Mouse (Mus musculus): ENCODE data around the gene Lurap1l. TPM values are rescaled to one million over a fixed set of nuclear protein-coding genes. Genes with fewer than 3 reads are reported as not detected.

The Lurap1l gene
- polyA plus RNA-seq, 1 experiment from 2014 or later: 3.9 TPM

DNA sequence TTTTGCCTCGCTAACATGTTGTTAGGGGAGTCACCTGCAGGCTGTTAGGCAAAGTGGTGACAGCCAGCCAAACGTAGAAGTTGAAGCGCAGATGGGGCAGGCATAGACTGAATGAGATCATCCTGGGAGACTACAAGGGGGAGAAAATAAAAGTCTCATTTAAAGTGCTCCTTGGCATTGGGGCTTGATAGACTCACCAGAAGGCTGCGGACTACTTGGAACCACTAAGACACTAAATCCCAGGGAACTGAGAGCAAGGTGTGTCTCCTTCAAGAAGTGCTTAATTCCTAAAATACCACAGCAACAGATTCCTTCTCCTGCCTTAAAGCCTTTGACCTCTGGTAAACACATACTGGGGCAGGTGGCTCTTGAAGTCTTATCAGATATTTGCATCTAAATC lies 35.4 kb upstream of the Lurap1l start:
- ATAC-seq (ENCODE audit: insufficient read depth, low FRiP score, low TSS enrichment): no peak

DNA sequence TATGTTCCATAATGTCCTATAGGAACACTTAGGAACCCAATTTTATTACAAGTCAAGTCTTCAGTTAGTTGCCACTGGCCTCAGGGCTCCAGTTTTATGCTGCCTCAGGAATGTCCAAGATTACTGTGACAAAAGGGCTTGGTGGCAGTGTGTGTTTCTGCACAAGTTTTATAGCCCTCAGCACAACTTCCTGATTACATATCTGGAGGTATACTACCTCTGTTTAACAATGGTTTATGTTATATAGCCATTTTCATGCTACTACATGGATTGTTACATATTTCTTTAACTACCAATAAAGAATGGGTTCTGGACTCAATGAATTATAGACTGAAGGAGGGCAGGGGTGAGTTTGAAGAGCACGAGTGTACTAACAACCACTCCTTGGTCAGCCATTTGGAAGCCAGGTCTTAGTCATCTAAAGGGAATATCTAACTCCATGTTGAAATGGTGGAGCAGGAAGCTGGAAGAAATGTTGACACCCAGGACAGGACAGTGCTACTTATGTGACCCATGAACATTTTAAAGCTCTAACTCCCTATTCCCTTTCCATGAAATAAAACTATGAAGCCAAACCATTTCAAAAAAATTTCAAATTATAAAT lies 28.3 kb upstream of the Lurap1l start:
- no peak for DNase-seq (ENCODE audit: low spot score)
- ATAC-seq (ENCODE audit: insufficient read depth, low FRiP score, low TSS enrichment): no peak
- Histone ChIP-seq H3K4me3 (ENCODE audit: low read depth, low read length) (no peak overlapping the region), H3K36me3 (ENCODE audit: control insufficient read depth, insufficient read depth, low read length) (no peaks in the 10 kb centered on the region), H3K4me2 (ENCODE audit: low read depth) (no peak overlapping the region), H3K27ac (ENCODE audit: low read depth, low read length) (no peak overlapping the region), H3K9me3 (ENCODE audit: control insufficient read depth, low read length) (no peaks in the 10 kb centered on the region), H3K27me3 (ENCODE audit: control insufficient read depth, insufficient read depth, low read length) (no peaks in the 10 kb centered on the region), H3K4me1 (ENCODE audit: control insufficient read depth, insufficient read depth, low read length) (no peaks in the 10 kb centered on the region), H3K9ac (ENCODE audit: low read length) (no peak overlapping the region)
- 82% methylated on average over 1 of the region's 1 CpGs for WGBS

More for the DNA sequence above, 35.4 kb upstream of the Lurap1l start:
- no peak overlapping the region for H3K4me3 ChIP-seq (ENCODE audit: low read depth, low read length)
- H3K27ac ChIP-seq (ENCODE audit: low read depth, low read length): no peak overlapping the region
- no peaks in the 10 kb centered on the region for H3K9me3 ChIP-seq (ENCODE audit: control insufficient read depth, low read length)
- no peak for DNase-seq (ENCODE audit: low spot score)
- H3K27me3 ChIP-seq (ENCODE audit: control insufficient read depth, insufficient read depth, low read length): no peaks in the 10 kb centered on the region
- no peak overlapping the region for H3K9ac ChIP-seq (ENCODE audit: low read length)
- 65% methylated on average over 4 of the region's 4 CpGs for WGBS
- H3K4me2 ChIP-seq (ENCODE audit: low read depth): no peak overlapping the region
- H3K4me1 ChIP-seq (ENCODE audit: control insufficient read depth, insufficient read depth, low read length): no peaks in the 10 kb centered on the region
- no peaks in the 10 kb centered on the region for H3K36me3 ChIP-seq (ENCODE audit: control insufficient read depth, insufficient read depth, low read length)

DNA sequence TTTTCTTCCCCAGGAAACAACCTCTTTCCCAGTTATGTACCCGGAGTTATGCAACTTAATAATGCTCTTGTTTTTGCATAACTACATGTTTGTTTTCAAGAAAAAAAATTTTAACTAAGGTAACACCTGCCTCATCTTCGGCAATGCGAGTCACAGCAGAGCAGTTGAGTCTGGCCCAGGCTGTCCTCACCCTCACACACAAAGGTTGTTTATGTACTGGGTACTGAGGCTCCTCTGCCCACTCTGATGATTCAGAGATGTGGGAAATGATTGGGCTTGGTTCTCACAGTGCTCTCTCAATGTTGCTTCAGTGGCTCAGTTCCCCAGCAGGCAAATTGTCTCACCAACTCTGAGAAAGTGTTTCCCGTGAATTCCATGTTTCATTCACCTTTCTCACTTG lies 23.8 kb upstream of the Lurap1l start:
- no peaks in the 10 kb centered on the region for H3K36me3 ChIP-seq (ENCODE audit: control insufficient read depth, insufficient read depth, low read length)
- 82% methylated on average over 4 of the region's 4 CpGs for WGBS
- no peaks in the 10 kb centered on the region for H3K9me3 ChIP-seq (ENCODE audit: control insufficient read depth, low read length)
- ATAC-seq (ENCODE audit: insufficient read depth, low FRiP score, low TSS enrichment) (no peak), DNase-seq (ENCODE audit: low spot score) (no peak)
- H3K4me1 ChIP-seq (ENCODE audit: control insufficient read depth, insufficient read depth, low read length): no peaks in the 10 kb centered on the region
- no peak overlapping the region for H3K27ac ChIP-seq (ENCODE audit: low read depth, low read length)
- H3K4me3 ChIP-seq (ENCODE audit: low read depth, low read length): no peak overlapping the region
- H3K27me3 ChIP-seq (ENCODE audit: control insufficient read depth, insufficient read depth, low read length): no peaks in the 10 kb centered on the region
- no peak overlapping the region for H3K4me2 ChIP-seq (ENCODE audit: low read depth)
- H3K9ac ChIP-seq (ENCODE audit: low read length): no peak overlapping the region

DNA sequence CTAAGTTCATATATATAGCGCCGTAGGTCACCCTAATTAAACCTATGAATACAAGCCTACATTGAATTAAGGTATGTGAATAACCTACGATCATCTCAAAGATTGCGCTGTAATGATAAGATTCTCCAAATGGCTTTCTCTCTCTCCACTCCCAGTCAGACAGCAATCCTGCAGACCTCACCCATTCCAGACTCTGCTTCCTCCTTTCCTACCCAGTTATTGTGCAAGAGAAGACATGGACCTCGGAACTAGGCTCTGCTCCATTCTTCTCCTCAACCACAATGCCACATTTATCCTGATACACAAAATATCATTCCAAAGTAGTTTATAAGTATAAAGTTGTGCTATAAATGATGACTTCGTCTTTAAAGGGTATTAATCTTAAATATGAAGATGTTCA lies 19.4 kb upstream of the Lurap1l start:
- 92% methylated on average over 6 of the region's 6 CpGs for WGBS
- Histone ChIP-seq H3K27ac (ENCODE audit: low read depth, low read length) (no peak overlapping the region), H3K27me3 (ENCODE audit: control insufficient read depth, insufficient read depth, low read length) (no peaks in the 10 kb centered on the region), H3K4me2 (ENCODE audit: low read depth) (no peak overlapping the region), H3K9ac (ENCODE audit: low read length) (no peak overlapping the region), H3K4me3 (ENCODE audit: low read depth, low read length) (no peak overlapping the region), H3K9me3 (ENCODE audit: control insufficient read depth, low read length) (no peaks in the 10 kb centered on the region), H3K4me1 (ENCODE audit: control insufficient read depth, insufficient read depth, low read length) (no peaks in the 10 kb centered on the region), H3K36me3 (ENCODE audit: control insufficient read depth, insufficient read depth, low read length) (no peaks in the 10 kb centered on the region)
- no peak for DNase-seq (ENCODE audit: low spot score)
- no peak for ATAC-seq (ENCODE audit: insufficient read depth, low FRiP score, low TSS enrichment)

- Histone ChIP-seq H3K4me2 (ENCODE audit: low read depth) (no peak overlapping the region), H3K27ac (ENCODE audit: low read depth, low read length) (no peak overlapping the region), H3K36me3 (ENCODE audit: control insufficient read depth, insufficient read depth, low read length) (no peaks in the 10 kb centered on the region), H3K27me3 (ENCODE audit: control insufficient read depth, insufficient read depth, low read length) (no peaks in the 10 kb centered on the region), H3K4me1 (ENCODE audit: control insufficient read depth, insufficient read depth, low read length) (no peaks in the 10 kb centered on the region), H3K4me3 (ENCODE audit: low read depth, low read length) (no peak overlapping the region), H3K9ac (ENCODE audit: low read length) (no peak overlapping the region), H3K9me3 (ENCODE audit: control insufficient read depth, low read length) (no peaks in the 10 kb centered on the region)
- WGBS: 71% methylated on average over 4 of the region's 4 CpGs
- DNase-seq (ENCODE audit: low spot score): no peak
- ATAC-seq (ENCODE audit: insufficient read depth, low FRiP score, low TSS enrichment): no peak
Observed at GRCm38 (mm10) chr4:80895278-80895894, 15.1 kb upstream of the Lurap1l start.

DNA sequence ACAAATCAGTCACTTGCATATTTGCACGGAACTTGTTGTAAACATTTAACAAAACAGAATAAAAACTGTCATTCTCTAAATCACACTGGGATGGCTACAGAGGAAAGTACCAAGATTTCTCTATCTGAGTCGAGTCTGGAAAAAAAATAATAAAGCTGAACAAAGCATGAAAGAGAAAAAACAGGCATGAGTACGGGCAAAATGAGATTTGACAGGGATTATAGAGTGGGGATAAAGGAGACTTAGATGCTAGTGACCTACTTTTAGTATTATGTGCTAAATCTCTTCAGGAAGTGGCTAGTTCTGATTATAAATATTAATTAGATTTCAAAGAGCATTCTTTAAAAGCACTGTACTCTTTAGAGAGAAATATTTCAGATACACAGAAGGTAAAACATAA lies 3.7 kb upstream of the Lurap1l start:
- WGBS: 83% methylated on average over 3 of the region's 3 CpGs
- Histone ChIP-seq H3K9ac (ENCODE audit: low read length) (no peak overlapping the region), H3K4me3 (ENCODE audit: low read depth, low read length) (no peak overlapping the region), H3K9me3 (ENCODE audit: control insufficient read depth, low read length) (no peaks in the 10 kb centered on the region), H3K36me3 (ENCODE audit: control insufficient read depth, insufficient read depth, low read length) (no peaks in the 10 kb centered on the region), H3K4me1 (ENCODE audit: control insufficient read depth, insufficient read depth, low read length) (no peaks in the 10 kb centered on the region), H3K4me2 (ENCODE audit: low read depth) (no peak overlapping the region), H3K27me3 (ENCODE audit: control insufficient read depth, insufficient read depth, low read length) (no peaks in the 10 kb centered on the region), H3K27ac (ENCODE audit: low read depth, low read length) (no peak overlapping the region)
- no peak for ATAC-seq (ENCODE audit: insufficient read depth, low FRiP score, low TSS enrichment)
- no peak for DNase-seq (ENCODE audit: low spot score)

- Histone ChIP-seq H3K9me3 (ENCODE audit: control insufficient read depth, low read length) (no peaks in the 10 kb centered on the region), H3K4me1 (ENCODE audit: control insufficient read depth, insufficient read depth, low read length) (no peaks in the 10 kb centered on the region), H3K4me2 (ENCODE audit: low read depth) (no peak overlapping the region), H3K9ac (ENCODE audit: low read length) (no peak overlapping the region), H3K27ac (ENCODE audit: low read depth, low read length) (no peak overlapping the region), H3K36me3 (ENCODE audit: control insufficient read depth, insufficient read depth, low read length) (no peaks in the 10 kb centered on the region), H3K4me3 (ENCODE audit: low read depth, low read length) (no peak overlapping the region), H3K27me3 (ENCODE audit: control insufficient read depth, insufficient read depth, low read length) (no peaks in the 10 kb centered on the region)
- DNase-seq (ENCODE audit: low spot score) (no peak), ATAC-seq (ENCODE audit: insufficient read depth, low FRiP score, low TSS enrichment) (no peak)
- 77% methylated on average over 5 of the region's 5 CpGs for WGBS
Observed at GRCm38 (mm10) chr4:80907973-80908372, 2.5 kb upstream of the Lurap1l start.

GRCm38 (mm10) chr4:80908902-80909301 lies 1.5 kb upstream of the Lurap1l start:
- Histone ChIP-seq H3K27ac (ENCODE audit: low read depth, low read length) (no peak overlapping the region), H3K4me3 (ENCODE audit: low read depth, low read length) (no peak overlapping the region), H3K9me3 (ENCODE audit: control insufficient read depth, low read length) (no peaks in the 10 kb centered on the region), H3K9ac (ENCODE audit: low read length) (no peak overlapping the region), H3K4me1 (ENCODE audit: control insufficient read depth, insufficient read depth, low read length) (no peaks in the 10 kb centered on the region), H3K27me3 (ENCODE audit: control insufficient read depth, insufficient read depth, low read length) (no peaks in the 10 kb centered on the region), H3K36me3 (ENCODE audit: control insufficient read depth, insufficient read depth, low read length) (no peaks in the 10 kb centered on the region), H3K4me2 (ENCODE audit: low read depth) (no peak overlapping the region)
- 92% methylated on average over 4 of the region's 4 CpGs for WGBS
- ATAC-seq (ENCODE audit: insufficient read depth, low FRiP score, low TSS enrichment) (no peak), DNase-seq (ENCODE audit: low spot score) (no peak)

Data from neural tube, embryonic 11.5 days (tissue).